Mouse (Mus musculus): ENCODE results near the gene Otulinl.

GRCm38 (mm10) chr15:27605252-27605651, 76.1 kb downstream of the Otulinl start:
- TF ChIP-seq POLR2A (IDR thresholded peaks at IDR 0.05; ENCODE audit: low read depth, low read length): no peak
- no peak for TF ChIP-seq CTCF (IDR thresholded peaks at IDR 0.05; ENCODE audit: extremely low read depth, insufficient read length, insufficient replicate concordance, low read depth, low read length)

All from small intestine, adult 2 months (tissue).